Mouse (Mus musculus): ENCODE data around the gene Styk1.

DNA sequence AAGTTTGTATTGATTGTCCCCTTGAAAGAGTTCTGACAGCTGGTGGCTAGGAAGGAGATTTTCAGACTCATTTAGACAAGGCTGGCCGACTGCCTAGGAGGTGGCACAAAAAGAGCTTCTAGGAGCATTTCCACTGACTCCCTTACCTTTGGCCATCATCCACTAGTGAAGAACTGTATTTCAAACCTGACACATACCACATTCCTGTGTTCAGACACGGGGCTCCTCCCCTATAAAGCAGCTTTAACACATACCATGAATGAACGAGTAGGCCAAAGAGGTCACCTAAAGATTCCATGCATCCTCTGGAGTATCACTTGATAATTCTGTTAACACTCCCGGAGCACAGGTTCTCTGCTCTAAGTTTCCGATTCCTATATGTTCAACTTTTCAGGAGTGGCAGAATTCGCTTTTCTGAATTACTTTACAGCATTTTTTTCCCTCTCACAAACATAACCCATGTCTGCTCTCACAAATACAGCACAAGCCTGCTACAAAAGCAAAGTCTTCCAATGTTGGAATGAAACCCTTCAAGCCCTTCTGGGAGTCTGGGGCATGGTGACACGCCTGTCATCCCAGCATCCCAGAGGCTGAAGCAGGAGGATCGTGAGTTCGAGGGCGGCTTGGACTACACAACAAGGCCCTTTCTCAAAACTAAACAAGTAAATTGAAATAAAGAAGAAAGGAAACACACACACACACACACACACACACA is 61.0 kb downstream of the Styk1 start:
- TF ChIP-seq POLR2A (IDR thresholded peaks at IDR 0.05; ENCODE audit: control insufficient read depth, extremely low read depth, insufficient read depth, low read length, poor library complexity) (no peak), CTCF (IDR thresholded peaks at IDR 0.05; ENCODE audit: borderline replicate concordance, control insufficient read depth, extremely low read depth, insufficient read depth, low read length, poor library complexity) (no peak)

Measured in thymus, adult 2 months (tissue).